Mouse (Mus musculus): ENCODE measurements around the gene BC048403. TPM values are rescaled to one million over a fixed set of nuclear protein-coding genes. Genes with fewer than 3 reads are reported as not detected.
A peak's percentile ranks its signal among the peaks of the same experiment; 100 is the strongest.

BC048403 gene
- polyA plus RNA-seq, 1 experiment from 2014 or later: 3.0 TPM

DNA sequence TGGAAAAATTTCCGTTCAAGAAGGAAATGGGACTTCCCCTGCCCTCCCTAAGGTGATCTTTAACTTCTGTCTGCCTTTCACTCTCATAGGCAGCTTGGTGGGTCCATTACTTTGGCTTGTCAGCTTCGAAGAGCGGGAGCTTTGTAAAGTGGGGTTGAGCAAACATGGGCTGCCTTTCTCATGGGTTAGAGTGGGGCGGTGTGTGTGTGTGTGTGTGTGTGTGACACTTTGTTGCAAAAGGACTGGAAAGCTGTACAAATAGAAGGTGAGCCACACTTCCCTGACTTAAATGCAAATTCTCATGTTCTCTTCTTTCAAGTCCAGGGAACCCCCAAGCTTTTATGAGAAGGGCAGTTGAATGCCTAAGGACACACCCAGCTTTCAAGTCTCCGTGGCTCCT lies 14.5 kb downstream of the BC048403 start:
- Histone ChIP-seq H3K9ac (replicated peaks; ENCODE audit: low read depth) (no peak overlapping the region), H3K27ac (ENCODE audit: low read length) (no peak overlapping the region), H3K4me2 (replicated peaks; ENCODE audit: low read depth, low read length) (no peak overlapping the region), H3K9me3 (ENCODE audit: low read length) (no peaks in the 10 kb centered on the region), H3K4me3 (ENCODE audit: low read depth, low read length) (no peak overlapping the region), H3K4me1 (ENCODE audit: insufficient read depth, low read depth, low read length) (no peaks in the 10 kb centered on the region), H3K36me3 (ENCODE audit: insufficient read depth, low read length) (no peaks in the 10 kb centered on the region), H3K27me3 (replicated peaks; ENCODE audit: insufficient read depth, low read length) (no peaks in the 10 kb centered on the region)
- peak; percentile 43; the same call in 1 of the 2 replicates for TF ChIP-seq EP300 (IDR thresholded peaks at IDR 0.05)
- TF ChIP-seq CTCF (IDR thresholded peaks at IDR 0.05): no peak
- ATAC-seq (peak; percentile 83), DNase-seq (ENCODE audit: low spot score) (peak; percentile 78)
- WGBS: 52% methylated on average over 5 of the region's 5 CpGs

DNA sequence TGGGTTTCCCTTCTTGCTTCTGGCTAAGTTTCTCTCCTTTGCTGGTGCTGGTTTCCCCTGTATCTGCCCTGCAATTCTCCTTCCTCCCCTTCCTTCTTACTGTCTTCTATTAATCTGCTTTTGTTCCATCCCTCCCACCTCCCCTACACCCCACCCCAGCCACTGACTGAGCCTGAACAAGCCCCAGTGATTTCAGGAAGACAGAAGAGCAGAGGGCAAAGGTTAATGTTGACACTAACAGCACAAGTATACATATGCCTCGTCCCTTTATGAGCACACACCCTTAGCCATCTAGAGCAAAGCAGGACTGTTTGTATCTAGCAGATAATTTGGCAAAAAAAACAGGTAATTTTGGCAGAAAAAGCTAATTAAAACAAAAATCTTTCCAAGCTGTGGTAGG lies 16.1 kb downstream of the BC048403 start:
- Histone ChIP-seq H3K9me3 (ENCODE audit: low read length) (no peaks in the 10 kb centered on the region), H3K4me1 (ENCODE audit: insufficient read depth, low read depth, low read length) (no peaks in the 10 kb centered on the region), H3K27ac (ENCODE audit: low read length) (no peak overlapping the region), H3K4me3 (ENCODE audit: low read depth, low read length) (no peak overlapping the region), H3K27me3 (replicated peaks; ENCODE audit: insufficient read depth, low read length) (no peaks in the 10 kb centered on the region), H3K9ac (replicated peaks; ENCODE audit: low read depth) (no peak overlapping the region), H3K36me3 (ENCODE audit: insufficient read depth, low read length) (no peaks in the 10 kb centered on the region), H3K4me2 (replicated peaks; ENCODE audit: low read depth, low read length) (no peak overlapping the region)
- ATAC-seq (no peak; the same call in 1 of the 2 replicates), DNase-seq (ENCODE audit: low spot score) (no peak)
- 0% methylated on average over 1 of the region's 1 CpGs for WGBS
- TF ChIP-seq CTCF (IDR thresholded peaks at IDR 0.05) (no peak), EP300 (IDR thresholded peaks at IDR 0.05) (no peak)

DNA sequence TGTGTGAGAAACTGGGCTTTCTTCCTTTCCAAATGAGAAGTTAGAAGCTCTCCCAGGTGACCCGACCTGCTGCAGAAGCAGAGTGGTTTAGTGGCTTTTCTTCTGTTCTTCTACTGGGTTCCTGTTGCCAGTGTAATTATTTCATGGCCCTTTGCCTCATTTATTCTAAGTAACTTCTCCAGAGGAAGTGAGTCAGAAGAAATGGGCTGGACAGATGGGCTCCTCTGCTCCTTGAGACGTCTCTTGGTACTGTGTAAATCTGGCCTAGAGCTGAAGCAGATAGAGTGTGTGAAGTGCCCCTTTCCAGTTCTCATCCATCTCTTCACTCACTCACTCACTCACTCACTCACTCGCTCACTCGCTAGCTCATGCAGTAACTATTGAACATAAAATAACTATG lies 16.9 kb downstream of the BC048403 start:
- Histone ChIP-seq H3K27ac (ENCODE audit: low read length) (no peak overlapping the region), H3K36me3 (ENCODE audit: insufficient read depth, low read length) (no peaks in the 10 kb centered on the region), H3K4me3 (ENCODE audit: low read depth, low read length) (no peak overlapping the region), H3K9me3 (ENCODE audit: low read length) (no peaks in the 10 kb centered on the region), H3K4me2 (replicated peaks; ENCODE audit: low read depth, low read length) (no peak overlapping the region), H3K9ac (replicated peaks; ENCODE audit: low read depth) (no peak overlapping the region), H3K4me1 (ENCODE audit: insufficient read depth, low read depth, low read length) (no peaks in the 10 kb centered on the region), H3K27me3 (replicated peaks; ENCODE audit: insufficient read depth, low read length) (no peaks in the 10 kb centered on the region)
- DNase-seq (ENCODE audit: low spot score): no peak
- WGBS: 41% methylated on average over 4 of the region's 4 CpGs
- no peak for TF ChIP-seq CTCF (IDR thresholded peaks at IDR 0.05)
- no peak for TF ChIP-seq EP300 (IDR thresholded peaks at IDR 0.05)
- no peak for ATAC-seq

DNA sequence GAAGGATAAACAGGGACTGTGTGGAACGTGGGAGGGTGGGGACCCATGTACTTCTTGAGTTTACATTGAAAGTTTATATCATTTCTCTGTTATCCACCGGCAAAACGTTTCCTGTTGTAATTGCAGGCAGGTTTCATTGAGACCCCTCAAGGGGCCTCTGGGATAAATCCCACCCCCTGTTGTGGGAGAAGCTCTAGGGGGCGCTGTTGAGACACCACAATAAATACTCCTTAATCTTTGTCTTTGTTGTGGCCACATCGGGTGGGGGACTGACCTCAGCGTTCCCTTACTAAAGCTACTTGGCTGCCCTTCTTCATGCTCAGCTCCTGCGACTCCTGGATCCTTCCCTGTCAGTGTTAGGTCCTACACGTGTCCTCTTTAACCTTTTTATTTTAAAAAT lies 19.4 kb downstream of the BC048403 start:
- Histone ChIP-seq H3K27me3 (replicated peaks; ENCODE audit: insufficient read depth, low read length) (no peaks in the 10 kb centered on the region), H3K9me3 (ENCODE audit: low read length) (no peaks in the 10 kb centered on the region), H3K4me1 (ENCODE audit: insufficient read depth, low read depth, low read length) (no peaks in the 10 kb centered on the region), H3K4me3 (ENCODE audit: low read depth, low read length) (no peak overlapping the region), H3K9ac (replicated peaks; ENCODE audit: low read depth) (no peak overlapping the region), H3K36me3 (ENCODE audit: insufficient read depth, low read length) (no peaks in the 10 kb centered on the region), H3K27ac (ENCODE audit: low read length) (no peak overlapping the region), H3K4me2 (replicated peaks; ENCODE audit: low read depth, low read length) (no peak overlapping the region)
- DNase-seq (ENCODE audit: low spot score) (no peak), ATAC-seq (no peak)
- no peak for TF ChIP-seq EP300 (IDR thresholded peaks at IDR 0.05)
- peak; percentile 48 for TF ChIP-seq CTCF (IDR thresholded peaks at IDR 0.05)
- WGBS: 47% methylated on average over 8 of the region's 8 CpGs

DNA sequence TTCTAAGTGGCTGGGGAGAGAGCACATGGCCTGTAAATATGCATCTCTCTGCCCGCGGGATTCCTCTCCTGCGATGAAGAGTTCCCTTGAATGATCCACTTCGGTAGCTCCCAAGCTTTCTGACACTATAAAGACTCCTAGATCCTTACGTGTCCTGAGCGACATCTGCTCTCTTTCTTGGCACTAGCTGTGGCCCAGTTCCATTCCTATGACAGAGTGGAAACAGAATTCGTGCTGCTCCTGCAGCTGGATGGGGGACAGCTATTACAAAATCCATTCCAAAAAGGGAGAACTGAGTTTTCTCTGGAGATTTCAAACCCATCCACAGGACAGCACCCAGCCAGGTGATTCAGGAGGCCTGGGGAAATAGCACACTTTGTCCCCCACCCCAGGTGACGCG lies 22.4 kb downstream of the BC048403 start:
- no peak overlapping the region for H3K4me3 ChIP-seq (ENCODE audit: low read depth, low read length)
- no peaks in the 10 kb centered on the region for H3K9me3 ChIP-seq (ENCODE audit: low read length)
- H3K36me3 ChIP-seq (ENCODE audit: insufficient read depth, low read length): no peaks in the 10 kb centered on the region
- no peaks in the 10 kb centered on the region for H3K27me3 ChIP-seq (replicated peaks; ENCODE audit: insufficient read depth, low read length)
- H3K9ac ChIP-seq (replicated peaks; ENCODE audit: low read depth): no peak overlapping the region
- TF ChIP-seq CTCF (IDR thresholded peaks at IDR 0.05): no peak
- TF ChIP-seq EP300 (IDR thresholded peaks at IDR 0.05): no peak
- 81% methylated on average over 9 of the region's 9 CpGs for WGBS
- DNase-seq (ENCODE audit: low spot score) (no peak), ATAC-seq (no peak)
- no peak overlapping the region for H3K27ac ChIP-seq (ENCODE audit: low read length)
- no peaks in the 10 kb centered on the region for H3K4me1 ChIP-seq (ENCODE audit: insufficient read depth, low read depth, low read length)
- H3K4me2 ChIP-seq (replicated peaks; ENCODE audit: low read depth, low read length): no peak overlapping the region

DNA sequence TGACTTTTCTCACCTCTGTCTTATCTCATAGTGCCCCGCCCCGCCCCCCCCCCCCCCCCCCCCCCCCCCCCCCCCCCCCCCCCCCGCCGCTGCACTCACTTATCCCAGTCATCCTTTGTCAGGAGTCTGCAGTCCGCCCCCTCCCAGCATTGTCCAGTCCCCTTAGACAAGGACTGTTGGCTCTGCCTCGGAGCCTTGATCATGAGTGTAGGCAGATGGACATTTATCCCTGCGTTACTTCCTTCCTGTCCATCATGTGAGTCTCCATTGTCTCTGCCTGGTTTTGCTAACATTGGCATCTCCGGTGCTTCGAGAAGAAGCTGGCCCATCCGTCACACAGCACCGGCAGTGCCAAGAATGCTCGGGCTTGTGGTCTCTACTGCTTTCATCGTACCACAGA lies 23.5 kb downstream of the BC048403 start:
- Histone ChIP-seq H3K9ac (replicated peaks; ENCODE audit: low read depth) (no peak overlapping the region), H3K4me3 (ENCODE audit: low read depth, low read length) (no peak overlapping the region), H3K27me3 (replicated peaks; ENCODE audit: insufficient read depth, low read length) (no peaks in the 10 kb centered on the region), H3K27ac (ENCODE audit: low read length) (no peak overlapping the region), H3K4me2 (replicated peaks; ENCODE audit: low read depth, low read length) (no peak overlapping the region), H3K9me3 (ENCODE audit: low read length) (no peaks in the 10 kb centered on the region), H3K4me1 (ENCODE audit: insufficient read depth, low read depth, low read length) (no peaks in the 10 kb centered on the region), H3K36me3 (ENCODE audit: insufficient read depth, low read length) (no peaks in the 10 kb centered on the region)
- peak; percentile 59 for DNase-seq (ENCODE audit: low spot score)
- ATAC-seq: peak; percentile 83
- 63% methylated on average over 9 of the region's 13 CpGs for WGBS
- TF ChIP-seq CTCF (IDR thresholded peaks at IDR 0.05): no peak
- TF ChIP-seq EP300 (IDR thresholded peaks at IDR 0.05): no peak

All from lung, postnatal 0 days (tissue).